Mouse (Mus musculus) macrophage (primary cell): Measurements from ENCODE around the gene Flt3. TPM values are rescaled to one million over a fixed set of nuclear protein-coding genes. Genes with fewer than 3 reads are reported as not detected.

Experiments used
- H3K27ac ChIP-seq: fragments of 350-480 bp; formaldehyde crosslinking; 2 replicates; pipeline ENCODE4 v1.9.0; 2021
- H3K36me3 ChIP-seq: fragments of 350-480 bp; formaldehyde crosslinking; 2 replicates; pipeline ENCODE4 v1.9.0; 2021; ENCODE audit errors: inconsistent target
- H3K4me3 ChIP-seq: fragments of 350-480 bp; formaldehyde crosslinking; 2 replicates; pipeline ENCODE4 v1.9.0; 2021; ENCODE audit errors: inconsistent target
- H3K79me2 ChIP-seq: fragments of 350-480 bp; formaldehyde crosslinking; 2 replicates; pipeline ENCODE4 v1.9.0; 2021; ENCODE audit errors: inconsistent target
- WGBS: methylation state at CpG from one replicate; pipeline ENCODE4 v1.1.7; 2026; ENCODE audit warnings: inconsistent platforms; ENCODE audit not compliant: missing documents; 5-methylcytosine and 5-hydroxymethylcytosine counted together
- polyA plus RNA-seq: library from polyadenylated mRNA; stranded (reverse); fragments of 250-400 nt; gene quantifications from 3 replicates; pipeline ENCODE4 v1.2.4, GENCODE M21; 2018; ENCODE audit warnings: inconsistent platforms

Flt3 gene
- polyA plus RNA-seq, 1 experiment from 2014 or later: 0.75 TPM

DNA sequence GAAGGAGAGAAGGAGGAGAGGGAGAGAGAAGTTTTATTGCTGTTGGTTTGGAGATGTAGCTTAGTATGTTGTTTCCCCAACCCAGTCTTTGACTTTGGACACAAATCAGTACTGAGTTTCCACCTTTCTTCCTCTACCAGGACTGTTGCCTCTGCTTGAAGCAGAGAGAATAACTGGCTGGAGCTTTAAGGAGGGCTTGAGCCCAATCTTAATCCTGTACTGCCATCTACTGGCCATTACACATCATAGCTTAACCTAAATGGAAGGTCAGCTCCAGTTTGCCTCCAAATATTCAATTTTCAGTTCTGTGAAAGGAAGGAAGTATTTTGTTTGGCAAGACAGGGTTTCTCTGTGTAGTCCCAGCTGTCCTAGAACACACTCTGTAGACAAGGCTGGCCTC is 80.6 kb downstream of the Flt3 start:
- H3K79me2 ChIP-seq: no peaks in the 10 kb centered on the region
- H3K36me3 ChIP-seq: no peaks in the 10 kb centered on the region
- no peak overlapping the region for H3K4me3 ChIP-seq
- no peak overlapping the region for H3K27ac ChIP-seq

DNA sequence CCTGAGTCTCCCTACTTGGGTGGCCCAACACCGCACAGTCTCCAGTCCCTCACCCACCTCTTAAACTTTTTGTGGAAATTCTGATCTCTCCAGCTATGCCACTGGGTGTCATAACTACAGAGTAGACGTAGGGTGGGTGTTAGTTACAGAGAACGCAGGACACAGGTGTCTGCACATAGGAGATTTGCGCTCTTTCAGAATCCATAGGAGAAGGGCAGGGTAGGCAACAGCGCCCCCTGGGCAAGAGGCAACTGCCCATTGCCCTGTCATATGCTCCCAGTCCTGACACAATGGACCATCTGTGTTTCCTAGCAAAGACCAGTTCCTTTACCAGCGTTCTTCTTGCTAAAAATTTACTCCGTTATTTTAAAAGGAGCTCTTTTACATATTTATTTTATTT is 82.3 kb downstream of the Flt3 start:
- Histone ChIP-seq H3K27ac (no peak overlapping the region), H3K4me3 (no peak overlapping the region), H3K36me3 (no peaks in the 10 kb centered on the region), H3K79me2 (no peaks in the 10 kb centered on the region)
- WGBS: 34% methylated on average over 7 of the region's 7 CpGs

DNA sequence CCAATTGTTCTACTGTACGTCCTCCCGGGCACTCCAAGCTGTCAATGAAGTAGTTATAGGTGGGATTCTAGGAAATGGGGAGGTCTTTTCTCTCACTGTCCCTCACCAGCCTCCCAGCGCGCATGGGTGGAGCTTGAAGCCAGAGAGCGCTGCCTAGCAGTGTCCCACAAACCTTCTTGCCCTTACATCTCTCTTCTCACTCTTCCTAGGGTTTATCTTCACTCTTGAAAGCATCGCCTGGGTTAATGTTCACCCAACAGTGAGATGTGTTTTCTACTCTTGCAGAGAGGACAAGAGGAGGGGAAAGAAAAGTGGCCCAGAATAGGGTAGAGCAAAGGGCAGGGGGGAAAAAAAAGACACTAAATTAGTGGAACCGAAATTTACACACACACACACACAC is 83.0 kb downstream of the Flt3 start:
- no peak overlapping the region for H3K27ac ChIP-seq
- no peaks in the 10 kb centered on the region for H3K79me2 ChIP-seq
- 22% methylated on average over 7 of the region's 7 CpGs for WGBS
- H3K4me3 ChIP-seq: no peak overlapping the region
- H3K36me3 ChIP-seq: no peaks in the 10 kb centered on the region

DNA sequence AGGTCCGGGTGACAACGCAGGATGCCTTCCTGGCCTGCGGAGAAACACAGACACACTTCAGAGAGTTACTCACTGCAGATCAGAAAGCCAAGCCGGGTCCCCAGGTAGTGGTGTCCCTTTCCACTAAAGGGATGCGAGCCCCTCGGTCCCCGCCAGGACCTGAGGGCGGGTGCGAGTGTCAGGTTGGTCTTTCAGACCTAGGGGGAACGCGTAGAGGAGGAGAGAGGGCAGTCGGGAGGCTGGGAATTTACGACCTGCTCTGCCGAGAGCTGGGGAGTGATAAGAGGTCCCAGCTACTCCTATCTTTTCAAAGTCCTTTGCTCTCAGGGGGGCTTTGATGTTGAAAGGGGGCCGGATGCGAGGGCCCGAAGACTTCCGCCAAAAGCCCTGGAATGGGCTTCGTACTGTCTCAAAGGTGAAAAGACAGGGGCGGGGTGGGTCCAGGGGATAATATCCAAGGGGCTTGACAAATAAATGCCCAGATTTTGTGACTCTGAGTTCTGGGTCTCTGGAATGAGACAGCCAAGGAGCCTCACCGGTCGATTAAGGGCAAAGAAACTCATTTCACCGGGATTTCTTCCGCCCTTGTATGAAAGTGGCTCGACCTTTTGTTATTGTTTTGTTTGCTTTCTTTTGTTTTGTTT is 84.7 kb downstream of the Flt3 start:
- no peaks in the 10 kb centered on the region for H3K79me2 ChIP-seq
- no peak overlapping the region for H3K27ac ChIP-seq
- no peak overlapping the region for H3K4me3 ChIP-seq
- no peaks in the 10 kb centered on the region for H3K36me3 ChIP-seq
- 6% methylated on average over 25 of the region's 25 CpGs for WGBS

DNA sequence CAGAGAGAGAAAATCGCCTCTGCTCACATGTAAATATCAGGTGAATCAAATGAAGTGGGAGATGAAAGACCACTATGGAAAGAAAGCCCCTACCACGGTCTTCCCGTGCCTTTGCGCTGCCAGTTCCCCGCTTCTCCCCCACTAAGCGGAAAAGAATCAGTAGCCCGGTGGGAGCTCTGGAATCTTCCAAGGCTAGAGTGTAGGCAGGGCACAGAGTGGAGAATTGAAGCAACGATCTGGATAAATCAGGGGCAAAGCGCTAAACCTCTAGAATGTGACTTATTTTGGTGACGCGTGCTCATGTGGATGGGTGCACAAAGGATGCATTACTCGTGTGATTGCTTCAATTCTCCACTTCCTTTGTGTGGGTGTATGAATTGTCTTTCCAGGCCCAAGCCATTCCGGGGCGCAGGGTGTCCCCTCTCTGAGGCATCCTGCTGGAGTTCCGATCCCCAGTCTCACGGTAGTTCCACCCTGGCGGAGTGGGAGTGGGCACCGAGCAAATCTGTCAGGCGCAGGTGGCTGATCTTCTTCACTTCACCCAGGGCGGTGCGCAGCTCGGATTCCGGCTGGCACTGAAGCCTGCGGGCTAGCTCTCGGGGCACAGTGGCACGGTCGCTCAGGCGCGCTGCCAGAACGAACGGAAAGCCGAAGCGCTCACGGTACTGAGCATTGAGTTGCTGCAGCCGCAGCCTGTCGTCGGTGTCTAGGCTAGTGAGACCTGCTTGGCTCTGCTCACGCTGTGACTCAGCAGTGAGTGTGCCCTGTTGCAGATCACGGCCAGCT is 85.5 kb downstream of the Flt3 start:
- H3K27ac ChIP-seq: no peak overlapping the region
- no peaks in the 10 kb centered on the region for H3K79me2 ChIP-seq
- no peak overlapping the region for H3K4me3 ChIP-seq
- 2% methylated on average over 39 of the region's 39 CpGs for WGBS
- no peaks in the 10 kb centered on the region for H3K36me3 ChIP-seq

DNA sequence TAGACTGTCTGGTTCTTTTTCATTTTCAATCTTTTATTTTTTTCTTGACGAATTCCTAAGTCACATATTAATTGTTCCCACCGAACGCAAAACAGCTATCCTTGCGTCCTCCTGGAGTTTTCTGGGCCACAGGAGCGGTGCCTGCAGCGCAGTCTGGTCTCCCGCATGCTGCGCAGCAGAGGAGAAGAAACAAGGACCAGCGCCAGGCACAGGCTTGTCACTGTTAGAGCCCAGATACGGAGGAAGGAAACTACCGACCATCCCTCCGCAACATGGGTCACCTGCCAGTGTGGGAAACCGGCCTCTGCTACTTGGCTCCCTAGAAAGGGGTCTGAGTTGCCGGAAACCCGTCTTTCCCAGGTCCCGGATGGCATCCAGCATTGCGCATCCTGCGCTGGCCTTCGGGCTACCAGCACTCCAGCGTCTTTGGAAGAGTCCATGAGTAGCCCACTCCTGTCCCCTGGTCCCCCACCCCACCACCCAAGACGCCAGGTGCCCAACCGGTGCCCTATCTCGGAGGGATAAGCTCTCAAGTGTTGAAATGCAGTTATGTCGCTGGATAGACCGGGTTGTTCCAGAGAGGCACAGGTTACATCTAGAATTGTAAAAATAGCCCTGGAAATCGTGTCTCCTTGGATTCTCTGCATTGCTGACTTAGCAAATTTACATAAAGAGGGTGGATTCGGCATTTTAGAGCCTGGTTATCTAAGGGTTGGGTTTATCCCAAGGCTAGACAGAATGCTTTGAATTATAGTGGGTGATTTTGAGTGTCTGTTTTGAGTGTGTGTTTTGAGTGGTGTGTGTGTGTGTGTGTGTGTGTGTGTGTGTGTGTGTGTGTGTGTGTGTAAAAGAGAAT is 87.2 kb downstream of the Flt3 start:
- Histone ChIP-seq H3K79me2 (no peaks in the 10 kb centered on the region), H3K36me3 (no peaks in the 10 kb centered on the region), H3K27ac (no peak overlapping the region), H3K4me3 (no peak overlapping the region)
- 8% methylated on average over 27 of the region's 27 CpGs for WGBS

DNA sequence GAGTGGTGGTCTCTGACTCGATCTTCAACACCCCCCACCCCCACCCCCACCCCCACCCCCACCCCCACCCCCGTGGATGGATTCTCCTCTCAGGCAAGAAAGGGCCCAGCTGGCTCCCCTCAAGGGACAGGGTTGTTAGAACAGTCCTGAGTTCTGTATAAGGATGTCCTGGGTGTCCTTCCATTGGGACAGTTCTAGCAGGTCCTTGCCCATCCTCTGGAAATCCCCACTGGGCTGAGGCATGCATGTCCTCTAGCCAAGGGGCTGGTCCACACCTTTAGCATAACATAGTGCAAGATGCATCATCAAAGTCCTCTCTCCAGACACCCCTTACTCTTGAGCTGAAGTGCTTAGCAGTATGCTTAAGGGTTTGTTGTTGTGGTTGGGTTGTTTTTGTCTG is 90.5 kb downstream of the Flt3 start:
- no peaks in the 10 kb centered on the region for H3K79me2 ChIP-seq
- no peaks in the 10 kb centered on the region for H3K36me3 ChIP-seq
- H3K27ac ChIP-seq: no peak overlapping the region
- H3K4me3 ChIP-seq: no peak overlapping the region
- 0% methylated on average over 1 of the region's 2 CpGs for WGBS

DNA sequence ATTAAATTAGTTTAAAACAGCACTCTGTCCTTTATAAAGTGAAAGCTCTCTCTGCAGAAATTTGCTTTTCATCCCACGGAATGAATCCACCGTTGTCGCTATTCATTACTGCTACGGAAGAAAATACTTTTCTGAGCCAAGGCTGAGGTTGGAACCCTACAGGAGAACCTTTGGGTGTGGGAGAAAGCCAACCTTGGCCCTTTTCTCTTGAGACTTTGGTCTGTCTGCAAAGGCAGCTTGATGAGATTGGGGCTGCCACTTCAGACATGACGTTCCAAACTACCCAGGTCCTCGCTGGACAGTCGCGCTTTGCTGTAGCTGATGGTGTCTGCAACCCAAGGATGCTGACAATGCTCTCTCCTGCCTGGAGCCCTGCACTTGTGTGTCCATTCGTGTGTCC is 91.8 kb downstream of the Flt3 start:
- WGBS: 15% methylated on average over 9 of the region's 9 CpGs
- H3K27ac ChIP-seq: no peak overlapping the region
- no peaks in the 10 kb centered on the region for H3K79me2 ChIP-seq
- H3K4me3 ChIP-seq: no peak overlapping the region
- no peaks in the 10 kb centered on the region for H3K36me3 ChIP-seq

DNA sequence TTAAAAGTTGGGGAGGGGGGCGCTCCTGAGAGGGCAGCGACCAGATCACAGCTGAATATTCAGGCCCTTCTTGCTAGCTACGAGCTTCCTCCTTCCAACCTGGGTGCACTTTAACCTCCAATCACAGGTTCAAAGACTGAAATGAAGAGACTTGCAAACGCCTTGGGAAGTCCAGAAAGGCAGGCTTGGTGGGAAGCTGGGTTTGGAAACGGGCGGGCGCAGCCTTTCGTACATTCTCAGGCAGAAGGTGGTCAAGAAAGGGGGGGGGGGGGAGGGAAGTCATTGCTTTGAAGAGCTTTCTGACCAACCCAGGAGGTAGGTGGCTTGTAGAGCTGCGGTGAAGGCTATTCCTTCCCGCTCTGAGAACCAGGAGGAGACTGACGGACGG is 92.9 kb downstream of the Flt3 start:
- WGBS: 13% methylated on average over 12 of the region's 12 CpGs
- H3K79me2 ChIP-seq: no peaks in the 10 kb centered on the region
- no peak overlapping the region for H3K4me3 ChIP-seq
- H3K27ac ChIP-seq: no peak overlapping the region
- no peaks in the 10 kb centered on the region for H3K36me3 ChIP-seq

DNA sequence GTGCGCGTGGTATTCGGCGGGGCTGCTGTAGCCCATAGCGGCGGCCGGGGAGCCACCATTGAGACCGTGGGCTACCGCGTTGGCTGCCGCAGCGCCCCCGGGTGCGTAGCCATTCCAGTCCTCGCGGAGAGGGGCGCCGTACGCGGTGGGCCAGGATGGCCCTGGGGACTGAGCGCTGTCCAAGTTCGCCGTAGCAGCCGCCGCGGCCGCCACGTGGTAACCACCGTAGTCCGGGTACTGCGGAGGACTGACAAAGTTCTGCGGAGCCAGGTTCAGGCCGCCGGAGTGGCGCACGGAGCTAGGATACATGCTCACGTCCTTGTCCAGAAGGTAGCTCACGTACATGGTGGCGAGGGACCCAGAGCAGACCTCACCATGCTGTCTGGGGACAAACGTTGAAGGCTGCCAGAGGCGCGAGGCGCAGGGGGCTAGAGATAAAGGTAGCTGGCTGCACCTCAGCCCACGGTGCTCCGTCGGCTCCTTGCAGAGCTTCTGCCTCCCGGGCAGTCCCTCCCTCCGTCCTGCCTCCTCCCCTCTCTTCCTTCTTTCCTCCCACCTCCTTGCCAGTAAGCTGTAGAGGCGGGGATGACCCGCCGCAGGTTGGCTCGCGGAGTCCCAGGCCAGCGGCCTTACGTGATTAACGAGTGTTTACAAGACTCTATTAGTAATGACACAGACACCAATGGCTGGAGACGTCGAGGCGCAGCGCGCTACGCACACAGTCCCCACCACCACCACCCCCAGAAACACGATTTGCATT is 93.5 kb downstream of the Flt3 start, which contains the start of gene Cdx2:
Gene Cdx2 (minus strand): TSS at position 633 of the 760 bp plus-strand sequence.
- H3K27ac ChIP-seq: no peak within 1 kb of the TSS
- no peaks in the 10 kb centered on the region for H3K36me3 ChIP-seq
- no peak within 1 kb of the TSS for H3K4me3 ChIP-seq
- 4% methylated on average over 62 of the region's 63 CpGs for WGBS
- no peaks in the 10 kb centered on the region for H3K79me2 ChIP-seq

DNA sequence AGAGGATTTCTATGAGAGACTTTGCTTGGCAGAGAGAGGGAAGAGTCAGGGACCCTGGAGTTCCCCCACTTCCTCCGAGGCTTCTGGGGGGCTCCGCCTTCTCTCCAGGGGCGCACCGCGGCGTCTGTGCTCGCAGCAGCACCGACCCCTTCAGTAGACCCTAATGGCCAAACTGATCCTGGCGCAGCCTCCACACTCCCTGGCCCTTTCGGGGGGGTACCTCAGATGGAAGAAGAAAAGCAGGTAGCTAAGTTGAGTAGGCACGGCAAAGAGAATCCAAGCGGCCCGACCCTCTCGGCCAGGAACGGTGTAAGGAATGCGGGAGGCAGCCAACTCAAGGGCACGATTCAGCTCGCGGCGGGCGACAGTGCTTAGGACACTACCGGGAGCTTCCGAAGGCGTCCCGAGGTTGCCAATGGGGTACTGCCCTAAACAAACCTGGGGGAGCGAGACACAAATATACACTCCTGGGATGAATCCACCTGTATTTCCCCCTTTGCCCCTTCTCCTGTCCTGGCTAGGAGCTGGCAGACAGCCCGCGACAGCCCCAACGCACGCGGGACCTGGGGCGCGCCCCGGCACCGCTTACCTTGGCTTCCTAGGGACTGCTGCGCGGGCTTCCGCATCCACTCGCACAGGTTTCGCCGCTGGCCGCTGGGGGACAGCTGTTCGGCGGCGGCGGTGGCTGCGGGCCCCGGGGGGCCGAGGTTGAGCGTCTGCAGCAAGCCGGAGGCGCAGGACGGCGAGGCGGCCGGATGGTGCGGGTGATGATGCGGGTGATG is 94.2 kb downstream of the Flt3 start:
- Histone ChIP-seq H3K27ac (no peak overlapping the region), H3K36me3 (no peaks in the 10 kb centered on the region), H3K4me3 (no peak overlapping the region), H3K79me2 (no peaks in the 10 kb centered on the region)
- 3% methylated on average over 45 of the region's 58 CpGs for WGBS

DNA sequence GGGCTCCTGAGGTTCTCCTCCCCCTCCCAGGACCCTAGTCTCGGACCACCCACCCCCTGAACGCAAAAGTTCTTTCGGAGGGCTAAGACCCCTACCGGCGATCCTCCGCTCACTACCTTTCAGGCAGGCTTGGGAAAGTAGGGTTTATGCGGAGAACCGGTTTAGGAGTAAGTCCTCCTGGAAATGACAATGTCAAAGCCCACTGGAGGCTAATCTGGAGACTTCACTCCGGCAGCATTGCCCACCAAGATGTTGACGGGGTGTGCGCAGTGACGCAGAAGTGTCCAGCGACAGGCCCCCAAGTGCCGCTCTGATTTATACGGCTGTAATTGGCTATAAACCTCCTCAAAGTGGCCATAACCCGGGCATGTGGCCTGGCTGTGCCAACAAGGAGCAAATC is 95.1 kb downstream of the Flt3 start:
- 5% methylated on average over 16 of the region's 16 CpGs for WGBS
- H3K27ac ChIP-seq: no peak overlapping the region

DNA sequence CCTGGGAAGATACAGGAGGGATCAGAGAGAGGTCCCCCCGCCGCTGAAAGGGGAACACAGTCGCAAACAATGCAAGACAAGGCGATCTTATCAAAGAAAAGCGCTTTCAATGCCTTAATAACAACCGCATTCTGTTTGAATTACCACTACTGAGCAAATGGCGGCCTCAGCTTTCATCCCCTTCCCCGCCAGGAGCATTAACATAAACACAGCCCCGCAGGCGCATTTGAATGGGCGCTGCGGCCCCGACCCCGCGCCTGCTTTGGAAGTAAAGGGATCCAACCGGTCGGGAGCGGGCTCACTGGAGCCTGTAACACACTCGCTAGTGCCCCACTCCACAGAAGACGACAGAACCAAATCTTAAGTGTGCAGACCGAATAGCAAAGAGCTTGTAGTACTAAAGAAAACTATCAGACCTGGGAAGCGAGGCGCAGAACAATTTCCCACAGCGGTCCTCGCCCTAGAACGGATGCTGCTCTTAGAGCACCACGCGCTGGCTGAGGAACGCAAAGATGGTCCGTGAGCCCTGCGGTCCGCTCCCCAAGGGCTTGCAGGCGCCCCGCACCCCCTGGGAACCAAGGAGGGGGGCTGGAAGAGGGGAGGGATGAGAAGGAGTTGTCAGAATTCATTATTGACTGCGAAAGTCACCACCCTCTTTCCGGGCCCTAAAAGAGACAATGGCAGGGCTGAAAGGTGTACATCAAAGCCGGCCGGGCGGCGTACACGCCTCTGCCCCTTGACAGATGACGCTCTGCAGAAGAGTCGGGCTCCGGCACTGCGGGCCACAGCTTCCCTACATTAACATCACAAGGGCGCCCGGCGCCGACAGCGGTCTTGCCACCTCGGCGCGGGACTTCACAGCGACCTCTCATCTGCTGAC is 95.8 kb downstream of the Flt3 start:
- H3K36me3 ChIP-seq: no peaks in the 10 kb centered on the region
- H3K27ac ChIP-seq: no peak overlapping the region
- no peaks in the 10 kb centered on the region for H3K79me2 ChIP-seq
- WGBS: 3% methylated on average over 52 of the region's 54 CpGs
- H3K4me3 ChIP-seq: no peak overlapping the region

More for the DNA sequence above, 95.1 kb downstream of the Flt3 start:
- no peak overlapping the region for H3K4me3 ChIP-seq
- no peaks in the 10 kb centered on the region for H3K36me3 ChIP-seq
- no peaks in the 10 kb centered on the region for H3K79me2 ChIP-seq
